Mouse (Mus musculus) granulocyte monocyte progenitor cell, adult 5-6 weeks (primary cell): ENCODE measurements around the gene Gm14597. TPM values are rescaled to one million over a fixed set of nuclear protein-coding genes. Genes with fewer than 3 reads are reported as not detected.
A peak's percentile ranks its signal among the peaks of the same experiment; 100 is the strongest.
"Not testable (repeated sequence)": the region's sequence is repeated elsewhere in the genome, so short reads cannot be mapped to it uniquely, and the experiment has no call there.

Experiments used
- ATAC-seq: replicated peaks from 2 replicates; pipeline ENCODE4 v1.8.0; 2016; ENCODE audit warnings: mild to moderate bottlenecking, moderate TSS enrichment, inconsistent platforms; ENCODE audit not compliant: poor library complexity, severe bottlenecking
- total RNA-seq, 2 experiments: library from RNA; stranded (forward) in 1 of 2; stranded (reverse) in 1 of 2; fragments of 200-712, 200-1000 nt in 1 of 2; fragments of >200 nt in 1 of 2; fragmentation: Nextera tagmentation in 1 of 2; gene quantifications; 2 replicates each; pipeline ENCODE4 v1.2.3; 2014 to 2017

Gene Gm14597
- total RNA-seq (2014; fragmentation: Nextera tagmentation) (not detected in 2 replicates), total RNA-seq (2017) (not detected in 2 replicates)

- ATAC-seq = not testable (repeated sequence)
Observed at GRCm38 (mm10) chrX:53608879-53609278, at the start of gene Gm14597. Gene Gm14597, minus strand, starts transcription at chrX:53608979.

GRCm38 (mm10) chrX:53652917-53653316 lies 44.1 kb upstream of the Gm14597 start:
- ATAC-seq = peak; percentile 76

DNA sequence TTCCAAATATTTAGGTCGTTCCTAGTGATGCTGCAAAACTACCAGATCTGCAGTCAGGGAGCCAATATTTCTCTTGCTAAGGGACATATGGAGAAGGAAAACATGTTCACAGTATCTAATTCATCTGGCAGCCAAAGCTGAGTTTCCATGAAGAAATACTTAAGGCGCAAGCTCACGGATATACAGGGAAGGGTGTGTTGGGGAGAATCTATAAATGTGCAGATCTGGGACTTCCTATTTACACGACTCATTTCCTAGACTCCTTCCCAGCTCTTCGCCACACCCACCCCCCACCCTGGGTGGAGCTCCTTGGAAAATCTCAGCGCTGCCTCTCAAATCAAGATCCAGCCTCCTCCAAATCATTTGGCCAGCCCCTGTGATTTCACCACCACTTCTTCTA lies 37.1 kb upstream of the Gm14597 start:
- no peak for ATAC-seq

GRCm38 (mm10) chrX:53642980-53643961 lies 34.5 kb upstream of the Gm14597 start, which contains the start of gene Rtl8a:
Gene Rtl8a, minus strand, starts transcription at chrX:53643682.
- ATAC-seq = peak; percentile 99

DNA sequence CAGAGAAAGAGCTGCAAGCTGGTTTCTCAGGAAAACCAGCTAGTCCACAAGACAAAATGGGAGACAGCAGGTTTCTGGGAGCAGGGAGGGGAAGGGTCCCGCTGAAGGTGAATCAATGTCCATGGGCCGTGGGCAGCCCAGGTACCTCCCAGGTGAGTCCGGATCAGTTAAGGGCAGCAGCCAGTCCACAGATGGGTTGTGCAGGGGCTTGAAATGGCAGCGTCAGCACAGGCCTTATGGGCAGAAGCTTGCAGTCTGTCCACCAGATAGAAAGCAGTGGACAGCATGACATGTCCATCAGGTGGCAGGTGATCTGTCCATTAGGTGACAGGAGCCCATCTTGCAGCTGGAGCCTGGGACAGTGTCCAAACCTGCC lies 33.8 kb upstream of the Gm14597 start:
- not testable (repeated sequence) for ATAC-seq

DNA sequence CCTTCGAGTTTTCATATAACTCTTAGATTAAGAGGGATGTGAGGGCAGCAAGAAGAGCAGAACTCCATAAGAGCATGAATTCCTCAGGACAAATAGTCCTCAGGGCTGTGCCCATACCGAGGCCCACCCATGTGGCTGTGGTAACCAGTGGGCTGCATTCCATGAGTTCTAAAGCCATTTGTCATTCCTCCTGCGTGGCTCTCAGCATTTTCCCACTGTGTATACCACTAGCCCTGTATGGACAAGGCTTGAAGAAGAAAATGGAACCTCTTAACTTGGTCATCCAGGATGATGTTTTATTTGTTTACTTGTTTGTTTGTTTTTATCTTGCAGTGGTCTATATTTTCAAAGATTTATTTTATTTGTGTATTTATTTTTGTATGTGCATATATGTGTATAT lies 29.3 kb upstream of the Gm14597 start:
- ATAC-seq = not testable (repeated sequence)

GRCm38 (mm10) chrX:53611395-53611794 lies 2.6 kb upstream of the Gm14597 start:
- not testable (repeated sequence) for ATAC-seq

DNA sequence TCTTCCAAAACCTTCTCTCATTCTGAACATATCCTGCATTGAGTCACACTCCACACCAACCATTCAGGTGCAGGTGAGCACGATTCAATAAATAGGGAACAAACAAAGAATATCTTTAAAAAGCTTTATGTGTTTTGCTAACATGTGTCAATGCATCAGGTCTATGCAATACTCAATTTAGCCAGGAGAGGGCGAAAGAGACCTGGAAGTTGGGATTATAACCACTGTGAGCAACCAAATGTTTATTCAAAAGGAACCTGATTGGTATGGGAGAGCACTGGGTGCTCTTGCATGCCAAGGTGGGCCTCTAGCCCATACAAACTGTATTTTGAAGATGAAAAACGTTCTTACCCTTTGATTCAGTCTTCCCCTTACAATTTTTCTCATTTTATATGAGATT lies 1.8 kb upstream of the Gm14597 start:
- ATAC-seq = peak; percentile 67

DNA sequence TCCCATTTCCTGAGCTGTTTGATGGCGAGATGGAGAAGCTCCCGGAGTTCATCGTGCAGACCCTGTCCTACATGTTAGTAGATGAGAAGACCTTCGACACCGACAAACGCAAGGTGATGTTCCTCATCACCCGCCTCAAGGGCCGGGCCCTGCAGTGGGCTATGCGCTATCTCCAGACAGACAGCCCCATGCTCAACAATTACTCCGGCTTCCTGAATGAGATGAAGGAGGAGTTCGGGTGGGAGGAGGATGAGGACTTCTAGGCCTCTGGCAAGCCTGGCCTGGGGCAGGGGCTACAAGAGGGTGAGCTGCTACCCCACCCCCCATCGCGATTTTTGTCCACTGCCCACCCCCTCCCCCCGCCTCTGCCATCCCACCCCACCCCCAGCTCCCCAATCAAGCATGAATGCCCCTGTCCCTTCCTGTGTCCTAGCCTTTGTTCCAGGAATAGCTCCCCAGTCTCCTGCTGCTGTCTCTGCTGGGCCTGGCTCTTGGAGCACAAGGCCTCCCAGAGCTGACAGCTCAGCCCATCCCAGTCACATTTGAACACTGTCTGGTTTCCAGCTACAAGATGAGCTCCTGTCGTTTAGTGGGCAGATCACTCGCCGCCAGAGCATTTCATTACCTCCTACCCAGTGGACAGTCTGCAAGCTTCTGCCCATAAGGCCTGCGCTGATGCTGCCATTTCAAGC lies 511 bp downstream of the Gm14597 start:
- peak; percentile 20 for ATAC-seq

GRCm38 (mm10) chrX:53607242-53608121 lies 1.3 kb downstream of the Gm14597 start, which contains the start of gene Rtl8c:
Gene Rtl8c, plus strand, starts transcription at chrX:53608032.
- peak; percentile 97 for ATAC-seq

- ATAC-seq = not testable (repeated sequence)
Observed at GRCm38 (mm10) chrX:53606176-53606575, 2.6 kb downstream of the Gm14597 start.

DNA sequence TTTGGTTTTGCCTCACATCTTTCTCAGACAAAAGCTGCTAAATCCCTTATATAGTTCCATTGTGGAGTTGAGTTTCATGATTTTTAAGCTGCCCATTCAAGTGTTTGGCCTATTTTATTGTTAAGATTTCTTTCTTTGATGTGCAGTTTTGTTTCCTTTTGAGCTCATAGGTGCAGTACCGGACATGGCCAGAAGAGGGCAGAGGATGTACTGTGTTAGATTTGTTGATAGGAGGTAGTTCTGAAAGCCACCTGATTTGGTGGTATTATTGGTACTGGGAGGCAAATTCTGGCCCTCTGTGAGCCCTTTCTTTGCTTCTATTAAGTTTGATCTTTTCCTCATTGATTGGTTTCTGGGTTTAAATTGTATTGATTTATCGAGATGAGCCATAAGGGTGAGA lies 8.8 kb downstream of the Gm14597 start:
- ATAC-seq = peak; percentile 59

GRCm38 (mm10) chrX:53583404-53583803 lies 25.4 kb downstream of the Gm14597 start:
- ATAC-seq = not testable (repeated sequence)

- not testable (repeated sequence) for ATAC-seq
Observed at GRCm38 (mm10) chrX:53581407-53581806, 27.4 kb downstream of the Gm14597 start.

DNA sequence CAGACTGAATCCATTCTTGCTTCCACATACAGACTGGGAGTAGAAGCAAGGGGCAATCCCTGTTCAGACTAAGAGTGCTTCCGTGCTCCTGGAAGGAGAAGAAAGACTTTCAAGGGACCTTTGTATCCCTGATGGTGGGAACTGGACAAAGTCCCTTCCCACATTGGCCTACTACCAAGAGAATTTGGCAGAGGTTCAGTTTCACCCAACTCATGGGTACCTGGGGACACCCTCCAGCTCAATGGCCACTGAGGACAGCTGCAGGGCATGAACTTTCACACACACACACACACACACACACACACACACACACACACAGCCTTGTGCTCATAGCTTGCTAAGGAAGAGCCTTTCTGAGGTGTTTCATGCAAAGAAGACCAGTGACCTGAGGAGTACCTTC lies 29.5 kb downstream of the Gm14597 start:
- no peak for ATAC-seq

Other genes with a start within 250 kb of the Gm14597 start
- gene Mospd1, start 238.5 kb downstream of the Gm14597 start, total RNA-seq (2014; fragmentation: Nextera tagmentation) = 17.1 and 26.1 TPM in 2 replicates
- gene Mospd1, start 238.5 kb downstream of the Gm14597 start, total RNA-seq (2017) = 24.8 and 27.5 TPM in 2 replicates
- not detected in 2 replicates for gene Etd, start 174.1 kb downstream of the Gm14597 start, total RNA-seq (2014; fragmentation: Nextera tagmentation)
- gene Etd, start 174.1 kb downstream of the Gm14597 start, total RNA-seq (2017) = not detected in 2 replicates
- gene Rtl8c, start 947 bp downstream of the Gm14597 start, total RNA-seq (2014; fragmentation: Nextera tagmentation) = 4.5 and 15.6 TPM in 2 replicates
- gene Rtl8c, start 947 bp downstream of the Gm14597 start, total RNA-seq (2017) = 0.46 and 1.8 TPM in 2 replicates
- gene Rtl8a, start 34.7 kb upstream of the Gm14597 start, total RNA-seq (2014; fragmentation: Nextera tagmentation) = 7.7 and 12.6 TPM in 2 replicates
- gene Rtl8a, start 34.7 kb upstream of the Gm14597 start, total RNA-seq (2017) = 3.2 and 5.5 TPM in 2 replicates
- 14.0 and 17.1 TPM in 2 replicates for gene Rtl8b, start 61.4 kb upstream of the Gm14597 start, total RNA-seq (2014; fragmentation: Nextera tagmentation)
- gene Rtl8b, start 61.4 kb upstream of the Gm14597 start, total RNA-seq (2017) = 2.8 and 3.4 TPM in 2 replicates
- gene 4930502E18Rik, start 115.8 kb upstream of the Gm14597 start, total RNA-seq (2014; fragmentation: Nextera tagmentation) = not detected in 2 replicates
- gene 4930502E18Rik, start 115.8 kb upstream of the Gm14597 start, total RNA-seq (2017) = not detected in 2 replicates
- not detected in 2 replicates for gene 1700013H16Rik, start 148.9 kb upstream of the Gm14597 start, total RNA-seq (2014; fragmentation: Nextera tagmentation)
- not detected in 2 replicates for gene 1700013H16Rik, start 148.9 kb upstream of the Gm14597 start, total RNA-seq (2017)
- gene Zfp36l3, start 167.4 kb upstream of the Gm14597 start, total RNA-seq (2014; fragmentation: Nextera tagmentation) = not detected in 2 replicates
- not detected in 2 replicates for gene Zfp36l3, start 167.4 kb upstream of the Gm14597 start, total RNA-seq (2017)
- gene Xlr, start 188.7 kb upstream of the Gm14597 start, total RNA-seq (2014; fragmentation: Nextera tagmentation) = 3.3 and 16.8 TPM in 2 replicates
- gene Xlr, start 188.7 kb upstream of the Gm14597 start, total RNA-seq (2017) = 4.6 and 10.4 TPM in 2 replicates